Mouse (Mus musculus) heart, postnatal 0 days (tissue): ENCODE measurements around the gene Hk1. TPM values are rescaled to one million over a fixed set of nuclear protein-coding genes. Genes with fewer than 3 reads are reported as not detected.

Source experiments
- ATAC-seq: fragments of 200-750 bp; cut with Nextera tagmentation; 2 replicates; pipeline ENCODE4 v1.8.0; 2017; ENCODE audit warnings: low read depth, moderate number of reproducible peaks, moderate library complexity; ENCODE audit not compliant: insufficient read depth
- DNase-seq: peaks from one replicate; pipeline ENCODE4 v3.0.0-alpha.2; 2016; ENCODE audit warnings: low spot score
- H3K27ac ChIP-seq: fragments of 300-500 bp; sonication (generic); 2 replicates; pipeline ENCODE4 v1.5.1; 2014; ENCODE audit warnings: low read depth, mild to moderate bottlenecking
- H3K27me3 ChIP-seq: fragments of 300-500 bp; sonication (generic); 2 replicates; pipeline ENCODE4 v1.6.1; 2014; ENCODE audit warnings: low read length, mixed read lengths; ENCODE audit not compliant: control insufficient read depth, insufficient read depth
- H3K36me3 ChIP-seq: fragments of 300-500 bp; sonication (generic); replicated peaks from 2 replicates; pipeline ENCODE4 v1.6.1; 2014; ENCODE audit warnings: low read length, mixed read lengths; ENCODE audit not compliant: control insufficient read depth, insufficient read depth
- H3K4me1 ChIP-seq: fragments of 300-500 bp; sonication (generic); 2 replicates; pipeline ENCODE4 v1.6.1; 2014; ENCODE audit warnings: antibody characterized with exemption; ENCODE audit not compliant: control insufficient read depth, insufficient read depth
- H3K4me2 ChIP-seq: fragments of 300-500 bp; sonication (generic); 2 replicates; pipeline ENCODE4 v1.6.1; 2014; ENCODE audit warnings: low read depth, mild to moderate bottlenecking, low read length, moderate library complexity
- H3K4me3 ChIP-seq: fragments of 300-500 bp; sonication (generic); 2 replicates; pipeline ENCODE4 v1.5.1; 2014; ENCODE audit warnings: low read depth, low read length
- H3K9ac ChIP-seq: fragments of 300-500 bp; sonication (generic); replicated peaks from 2 replicates; pipeline ENCODE4 v1.6.1; 2014; ENCODE audit warnings: low read depth, low read length, mixed read lengths
- H3K9me3 ChIP-seq: fragments of 300-500 bp; sonication (generic); replicated peaks from 2 replicates; pipeline ENCODE4 v1.6.1; 2016; ENCODE audit warnings: low read length; ENCODE audit not compliant: control insufficient read depth
- CTCF ChIP-seq: IDR thresholded peaks from 2 replicates; pipeline ENCODE4 v1.5.1; 2016; ENCODE audit warnings: antibody characterized with exemption, control low read depth, low read depth
- EP300 ChIP-seq: IDR thresholded peaks from 2 replicates; pipeline ENCODE4 v1.6.1; 2016; ENCODE audit warnings: antibody characterized with exemption, low read depth
- WGBS: fragments of 180-500 bp; shearing (Covaris S2); extraction: QIAGEN DNeasy Blood & Tissue Kit; methylation state at CpG from one replicate; pipeline ENCODE4 v1.1.7; 2014; 5-methylcytosine and 5-hydroxymethylcytosine counted together
- polyA plus RNA-seq: library from polyadenylated mRNA; unstranded; fragments of >200 nt; fragmentation: Nextera tagmentation; extraction: Ambion mirVana; gene quantifications from 2 replicates; pipeline ENCODE4 v1.2.1, GENCODE M21; 2015
- total RNA-seq: library from RNA; depleted of rRNA; stranded (reverse); fragments of >200 nt; gene quantifications from 2 replicates; pipeline ENCODE4 v1.2.3, GENCODE M21; 2014; ENCODE audit warnings: low replicate concordance

The Hk1 gene
- total and polyA plus RNA-seq, 2 experiments from 2014 or later = 100.0 to 148 TPM

GRCm38 (mm10) chr10:62252000-62252488 is 127.7 kb downstream of the Hk1 start, which contains the start of gene Tacr2:
Gene Tacr2 (plus strand): TSS chr10:62252438.
- Histone ChIP-seq H3K9ac (no peak within 1 kb of the TSS), H3K4me1 (no peaks in the 10 kb centered on the region), H3K9me3 (no peaks in the 10 kb centered on the region), H3K27me3 (no peaks in the 10 kb centered on the region), H3K4me3 (no peak within 1 kb of the TSS), H3K4me2 (no peak within 1 kb of the TSS), H3K27ac (no peak within 1 kb of the TSS), H3K36me3 (no peaks in the 10 kb centered on the region)
- ATAC-seq (no peak), DNase-seq (no peak)
- WGBS = 61% methylated on average over 12 of the region's 12 CpGs
- TF ChIP-seq CTCF = no peak
- TF ChIP-seq EP300 = no peak

GRCm38 (mm10) chr10:62247815-62248214 is 131.9 kb downstream of the Hk1 start:
- TF ChIP-seq CTCF (no peak), EP300 (no peak)
- H3K27me3 ChIP-seq = no peaks in the 10 kb centered on the region
- 23% methylated on average over 8 of the region's 8 CpGs for WGBS
- H3K4me1 ChIP-seq = no peaks in the 10 kb centered on the region
- no peaks in the 10 kb centered on the region for H3K9me3 ChIP-seq
- H3K4me3 ChIP-seq = no peak overlapping the region
- H3K9ac ChIP-seq = no peak overlapping the region
- H3K36me3 ChIP-seq = no peaks in the 10 kb centered on the region
- DNase-seq (no peak), ATAC-seq (no peak)
- H3K4me2 ChIP-seq = no peak overlapping the region
- H3K27ac ChIP-seq = no peak overlapping the region

- TF ChIP-seq EP300 (no peak), CTCF (no peak)
- Histone ChIP-seq H3K9ac (no peak overlapping the region), H3K4me3 (no peak overlapping the region), H3K9me3 (no peaks in the 10 kb centered on the region), H3K27me3 (no peaks in the 10 kb centered on the region), H3K27ac (no peak overlapping the region), H3K4me2 (no peak overlapping the region), H3K4me1 (no peaks in the 10 kb centered on the region), H3K36me3 (no peaks in the 10 kb centered on the region)
- WGBS = 71% methylated on average over 3 of the region's 3 CpGs
- ATAC-seq = no peak
- no peak for DNase-seq
Measured at GRCm38 (mm10) chr10:62247156-62247555, 132.6 kb downstream of the Hk1 start.

- H3K4me3 ChIP-seq = no peak overlapping the region
- ATAC-seq = no peak
- 83% methylated on average over 9 of the region's 9 CpGs for WGBS
Measured at GRCm38 (mm10) chr10:62244067-62244466, 135.6 kb downstream of the Hk1 start.

GRCm38 (mm10) chr10:62242896-62243295 is 136.8 kb downstream of the Hk1 start:
- no peaks in the 10 kb centered on the region for H3K4me1 ChIP-seq
- no peak overlapping the region for H3K27ac ChIP-seq
- no peak for TF ChIP-seq EP300
- peak; percentile 74 for TF ChIP-seq CTCF
- no peaks in the 10 kb centered on the region for H3K9me3 ChIP-seq
- DNase-seq (peak; percentile 27), ATAC-seq (no peak)
- no peak overlapping the region for H3K9ac ChIP-seq
- H3K4me3 ChIP-seq = no peak overlapping the region
- H3K27me3 ChIP-seq = no peaks in the 10 kb centered on the region
- H3K4me2 ChIP-seq = no peak overlapping the region
- H3K36me3 ChIP-seq = no peaks in the 10 kb centered on the region
- 45% methylated on average over 13 of the region's 13 CpGs for WGBS

More at GRCm38 (mm10) chr10:62244067-62244466, 135.6 kb downstream of the Hk1 start:
- Histone ChIP-seq H3K4me1 (no peaks in the 10 kb centered on the region), H3K36me3 (no peaks in the 10 kb centered on the region), H3K4me2 (no peak overlapping the region), H3K27ac (no peak overlapping the region), H3K9me3 (no peaks in the 10 kb centered on the region), H3K27me3 (no peaks in the 10 kb centered on the region), H3K9ac (no peak overlapping the region)
- TF ChIP-seq CTCF (no peak), EP300 (no peak)
- no peak for DNase-seq

GRCm38 (mm10) chr10:62242358-62242757 is 137.3 kb downstream of the Hk1 start:
- H3K4me2 ChIP-seq = no peak overlapping the region
- TF ChIP-seq EP300 (no peak), CTCF (no peak)
- no peak for ATAC-seq

More at GRCm38 (mm10) chr10:62242358-62242757, 137.3 kb downstream of the Hk1 start:
- Histone ChIP-seq H3K36me3 (no peaks in the 10 kb centered on the region), H3K27ac (no peak overlapping the region), H3K4me1 (no peaks in the 10 kb centered on the region), H3K4me3 (no peak overlapping the region), H3K9me3 (no peaks in the 10 kb centered on the region), H3K27me3 (no peaks in the 10 kb centered on the region), H3K9ac (no peak overlapping the region)
- 65% methylated on average over 10 of the region's 10 CpGs for WGBS
- DNase-seq = no peak
